Mouse (Mus musculus): Measurements from ENCODE around the gene Eif4ebp2. TPM values are rescaled to one million over a fixed set of nuclear protein-coding genes. Genes with fewer than 3 reads are reported as not detected.

Eif4ebp2 gene
- polyA plus RNA-seq, 1 experiment from 2014 or later, result 52.7 TPM

- H3K9me3 ChIP-seq (replicated peaks), result no peaks in the 10 kb centered on the region; the same call in 1 of the 2 replicates
- no peak overlapping the region for H3K9ac ChIP-seq
- 0 out of 2 replicates have a peak, but pooled peaks have one; percentile 15 for ATAC-seq (ENCODE audit: insufficient number of reproducible peaks, low FRiP score)
- H3K4me1 ChIP-seq (replicated peaks), result peaks cover 19% of the 10 kb centered on the region
- WGBS, result 2% methylated on average over 49 of the region's 50 CpGs
- H3K27me3 ChIP-seq (replicated peaks), result peaks cover 70% of the 10 kb centered on the region
- no peaks in the 10 kb centered on the region for H3K36me3 ChIP-seq
- H3K4me3 ChIP-seq, result peak overlapping the region; percentile 47
- peak overlapping the region; percentile 83 for H3K4me2 ChIP-seq
- H3K27ac ChIP-seq (ENCODE audit: poor library complexity, severe bottlenecking), result no peak overlapping the region
These were observed 34.1 kb downstream of the Eif4ebp2 start for GRCm38 (mm10) chr10:61418131-61418900.

GRCm38 (mm10) chr10:61417672-61418071 lies 34.8 kb downstream of the Eif4ebp2 start, which contains the start of gene Nodal:
Gene Nodal (plus strand): TSS chr10:61417972.
- H3K4me1 ChIP-seq (replicated peaks), result peaks cover 25% of the 10 kb centered on the region
- peaks cover 65% of the 10 kb centered on the region for H3K27me3 ChIP-seq (replicated peaks)
- H3K4me3 ChIP-seq, result peak within 1 kb of the TSS; percentile 47
- H3K9ac ChIP-seq, result no peak within 1 kb of the TSS
- no peak for ATAC-seq (ENCODE audit: insufficient number of reproducible peaks, low FRiP score)
- H3K4me2 ChIP-seq, result peak within 1 kb of the TSS; percentile 83
- no peak within 1 kb of the TSS for H3K27ac ChIP-seq (ENCODE audit: poor library complexity, severe bottlenecking)
- WGBS, result 19% methylated on average over 9 of the region's 10 CpGs
- no peaks in the 10 kb centered on the region for H3K36me3 ChIP-seq
- H3K9me3 ChIP-seq (replicated peaks), result no peaks in the 10 kb centered on the region; the same call in 1 of the 2 replicates

GRCm38 (mm10) chr10:61417046-61417445 lies 35.4 kb downstream of the Eif4ebp2 start:
- Histone ChIP-seq H3K9me3 (replicated peaks) (no peaks in the 10 kb centered on the region; the same call in 1 of the 2 replicates), H3K4me1 (replicated peaks) (peaks cover 25% of the 10 kb centered on the region), H3K27me3 (replicated peaks) (peaks cover 65% of the 10 kb centered on the region), H3K36me3 (no peaks in the 10 kb centered on the region), H3K4me3 (no peak overlapping the region), H3K9ac (no peak overlapping the region), H3K4me2 (no peak overlapping the region), H3K27ac (ENCODE audit: poor library complexity, severe bottlenecking) (no peak overlapping the region)
- ATAC-seq (ENCODE audit: insufficient number of reproducible peaks, low FRiP score), result no peak
- WGBS, result 43% methylated on average over 2 of the region's 2 CpGs

- 38% methylated on average over 7 of the region's 7 CpGs for WGBS
- no peaks in the 10 kb centered on the region; the same call in 1 of the 2 replicates for H3K9me3 ChIP-seq (replicated peaks)
- H3K9ac ChIP-seq, result no peak overlapping the region
- H3K36me3 ChIP-seq, result no peaks in the 10 kb centered on the region
- no peak overlapping the region for H3K4me3 ChIP-seq
- peaks cover 65% of the 10 kb centered on the region for H3K27me3 ChIP-seq (replicated peaks)
- H3K4me1 ChIP-seq (replicated peaks), result peaks cover 25% of the 10 kb centered on the region
- ATAC-seq (ENCODE audit: insufficient number of reproducible peaks, low FRiP score), result no peak
- no peak overlapping the region for H3K4me2 ChIP-seq
- no peak overlapping the region for H3K27ac ChIP-seq (ENCODE audit: poor library complexity, severe bottlenecking)
These were observed 35.9 kb downstream of the Eif4ebp2 start for GRCm38 (mm10) chr10:61416561-61416960.

GRCm38 (mm10) chr10:61415890-61416289 lies 36.6 kb downstream of the Eif4ebp2 start:
- Histone ChIP-seq H3K36me3 (no peaks in the 10 kb centered on the region), H3K9me3 (replicated peaks) (no peaks in the 10 kb centered on the region; the same call in 1 of the 2 replicates), H3K27me3 (replicated peaks) (peaks cover 60% of the 10 kb centered on the region), H3K4me3 (no peak overlapping the region), H3K27ac (ENCODE audit: poor library complexity, severe bottlenecking) (no peak overlapping the region), H3K4me2 (no peak overlapping the region), H3K9ac (no peak overlapping the region), H3K4me1 (replicated peaks) (peaks cover 25% of the 10 kb centered on the region)
- WGBS, result 16% methylated on average over 8 of the region's 8 CpGs
- no peak for ATAC-seq (ENCODE audit: insufficient number of reproducible peaks, low FRiP score)

- Histone ChIP-seq H3K4me3 (no peak overlapping the region), H3K27me3 (replicated peaks) (peaks cover 53% of the 10 kb centered on the region), H3K36me3 (no peaks in the 10 kb centered on the region), H3K4me2 (no peak overlapping the region), H3K9ac (no peak overlapping the region), H3K9me3 (replicated peaks) (no peaks in the 10 kb centered on the region; the same call in 1 of the 2 replicates), H3K27ac (ENCODE audit: poor library complexity, severe bottlenecking) (no peak overlapping the region), H3K4me1 (replicated peaks) (peaks cover 25% of the 10 kb centered on the region)
- WGBS, result 66% methylated on average over 3 of the region's 3 CpGs
- no peak for ATAC-seq (ENCODE audit: insufficient number of reproducible peaks, low FRiP score)
These were observed 37.2 kb downstream of the Eif4ebp2 start for GRCm38 (mm10) chr10:61415240-61415639.

GRCm38 (mm10) chr10:61412910-61413625 lies 39.4 kb downstream of the Eif4ebp2 start:
- WGBS, result 19% methylated on average over 21 of the region's 21 CpGs
- peak overlapping the region; percentile 35 for H3K4me2 ChIP-seq
- H3K4me1 ChIP-seq (replicated peaks), result peaks cover 15% of the 10 kb centered on the region
- H3K27me3 ChIP-seq (replicated peaks), result peaks cover 40% of the 10 kb centered on the region
- no peaks in the 10 kb centered on the region; the same call in 1 of the 2 replicates for H3K9me3 ChIP-seq (replicated peaks)
- no peak overlapping the region for H3K9ac ChIP-seq
- ATAC-seq (ENCODE audit: insufficient number of reproducible peaks, low FRiP score), result 0 out of 2 replicates have a peak, but pooled peaks have one; percentile 33
- H3K4me3 ChIP-seq, result no peak overlapping the region
- H3K27ac ChIP-seq (ENCODE audit: poor library complexity, severe bottlenecking), result no peak overlapping the region
- no peaks in the 10 kb centered on the region for H3K36me3 ChIP-seq

GRCm38 (mm10) chr10:61410193-61410592 lies 42.3 kb downstream of the Eif4ebp2 start:
- peaks cover 17% of the 10 kb centered on the region for H3K4me1 ChIP-seq (replicated peaks)
- no peak overlapping the region for H3K27ac ChIP-seq (ENCODE audit: poor library complexity, severe bottlenecking)
- peaks cover 27% of the 10 kb centered on the region for H3K27me3 ChIP-seq (replicated peaks)
- H3K4me3 ChIP-seq, result no peak overlapping the region
- no peaks in the 10 kb centered on the region for H3K36me3 ChIP-seq
- no peak for ATAC-seq (ENCODE audit: insufficient number of reproducible peaks, low FRiP score)
- H3K9ac ChIP-seq, result no peak overlapping the region
- H3K4me2 ChIP-seq, result no peak overlapping the region
- 32% methylated on average over 9 of the region's 9 CpGs for WGBS
- H3K9me3 ChIP-seq (replicated peaks), result no peaks in the 10 kb centered on the region

GRCm38 (mm10) chr10:61409776-61410175 lies 42.7 kb downstream of the Eif4ebp2 start:
- Histone ChIP-seq H3K27me3 (replicated peaks) (peaks cover 24% of the 10 kb centered on the region), H3K4me1 (replicated peaks) (peaks cover 17% of the 10 kb centered on the region), H3K36me3 (no peaks in the 10 kb centered on the region), H3K9ac (no peak overlapping the region), H3K9me3 (replicated peaks) (no peaks in the 10 kb centered on the region), H3K4me3 (no peak overlapping the region), H3K4me2 (no peak overlapping the region), H3K27ac (ENCODE audit: poor library complexity, severe bottlenecking) (no peak overlapping the region)
- 8% methylated on average over 4 of the region's 4 CpGs for WGBS
- ATAC-seq (ENCODE audit: insufficient number of reproducible peaks, low FRiP score), result no peak

GRCm38 (mm10) chr10:61405958-61406357 lies 46.5 kb downstream of the Eif4ebp2 start:
- 0 out of 2 replicates have a peak overlapping the region, but pooled peaks have one; percentile 2 for H3K4me2 ChIP-seq
- no peaks in the 10 kb centered on the region for H3K36me3 ChIP-seq

GRCm38 (mm10) chr10:61402911-61403310 lies 49.5 kb downstream of the Eif4ebp2 start:
- 0 out of 2 replicates have a peak, but pooled peaks cover 6% of the 10 kb centered on the region for H3K9me3 ChIP-seq (replicated peaks)
- WGBS, result 81% methylated on average over 2 of the region's 2 CpGs
- no peaks in the 10 kb centered on the region for H3K36me3 ChIP-seq
- H3K9ac ChIP-seq, result no peak overlapping the region
- peaks cover 4% of the 10 kb centered on the region; the same call in 1 of the 2 replicates for H3K4me1 ChIP-seq (replicated peaks)
- H3K27ac ChIP-seq (ENCODE audit: poor library complexity, severe bottlenecking), result no peak overlapping the region
- H3K4me2 ChIP-seq, result no peak overlapping the region
- ATAC-seq (ENCODE audit: insufficient number of reproducible peaks, low FRiP score), result no peak
- H3K27me3 ChIP-seq (replicated peaks), result peaks cover 15% of the 10 kb centered on the region
- H3K4me3 ChIP-seq, result no peak overlapping the region

More at GRCm38 (mm10) chr10:61405958-61406357, 46.5 kb downstream of the Eif4ebp2 start:
- WGBS, result 8% methylated on average over 10 of the region's 10 CpGs
- no peak overlapping the region for H3K4me3 ChIP-seq
- peaks cover 8% of the 10 kb centered on the region; the same call in 1 of the 2 replicates for H3K4me1 ChIP-seq (replicated peaks)
- no peak overlapping the region for H3K9ac ChIP-seq
- H3K27ac ChIP-seq (ENCODE audit: poor library complexity, severe bottlenecking), result no peak overlapping the region
- H3K9me3 ChIP-seq (replicated peaks), result 0 out of 2 replicates have a peak, but pooled peaks cover 2% of the 10 kb centered on the region
- peaks cover 23% of the 10 kb centered on the region for H3K27me3 ChIP-seq (replicated peaks)
- ATAC-seq (ENCODE audit: insufficient number of reproducible peaks, low FRiP score), result no peak

All from heart, embryonic 12.5 days (tissue).